Mouse (Mus musculus) lung, postnatal 0 days (tissue): ENCODE measurements at regions not wholly inside any gene's neighbourhood (a gene's known extent, or its start where the extent isn't known, plus 50 kb on each side); places are given as distances from the start of the nearest gene placed in this dataset.

Source experiments
- ATAC-seq: fragments of 200-750 bp; cut with Nextera tagmentation; 2 replicates; pipeline ENCODE4 v1.8.0; 2017; ENCODE audit warnings: moderate library complexity
- DNase-seq: peaks from one replicate; pipeline ENCODE4 v3.0.0-alpha.2; 2016; ENCODE audit warnings: low spot score
- H3K27ac ChIP-seq: fragments of 300-500 bp; sonication (generic); 2 replicates; pipeline ENCODE4 v1.5.1; 2014; ENCODE audit warnings: antibody characterized with exemption, mild to moderate bottlenecking, low read length, mixed read lengths
- H3K27me3 ChIP-seq: fragments of 300-500 bp; sonication (generic); replicated peaks from 2 replicates; pipeline ENCODE4 v1.6.1; 2014; ENCODE audit warnings: low read length, mixed read lengths; ENCODE audit not compliant: insufficient read depth
- H3K36me3 ChIP-seq: fragments of 300-500 bp; sonication (generic); 2 replicates; pipeline ENCODE4 v1.6.1; 2014; ENCODE audit warnings: low read length, mixed read lengths; ENCODE audit not compliant: insufficient read depth
- H3K4me1 ChIP-seq: fragments of 300-500 bp; sonication (generic); 2 replicates; pipeline ENCODE4 v1.6.1; 2014; ENCODE audit warnings: antibody characterized with exemption, low read depth, low read length, mixed read lengths; ENCODE audit not compliant: insufficient read depth
- H3K4me2 ChIP-seq: fragments of 300-500 bp; sonication (generic); replicated peaks from 2 replicates; pipeline ENCODE4 v1.6.1; 2014; ENCODE audit warnings: low read depth, mild to moderate bottlenecking, low read length, moderate library complexity, mixed read lengths
- H3K4me3 ChIP-seq: fragments of 300-500 bp; sonication (generic); 2 replicates; pipeline ENCODE4 v1.5.1; 2014; ENCODE audit warnings: low read depth, low read length
- H3K9ac ChIP-seq: fragments of 300-500 bp; sonication (generic); replicated peaks from 2 replicates; pipeline ENCODE4 v1.6.1; 2014; ENCODE audit warnings: low read depth, mild to moderate bottlenecking
- H3K9me3 ChIP-seq: fragments of 300-500 bp; sonication (generic); 2 replicates; pipeline ENCODE4 v1.6.1; 2016; ENCODE audit warnings: low read length, mixed read lengths
- CTCF ChIP-seq: IDR thresholded peaks from 2 replicates; pipeline ENCODE4 v1.5.1; 2016; ENCODE audit warnings: antibody characterized with exemption, mild to moderate bottlenecking
- EP300 ChIP-seq: IDR thresholded peaks from 2 replicates; pipeline ENCODE4 v1.6.1; 2016; ENCODE audit warnings: antibody characterized with exemption, mild to moderate bottlenecking, control low read depth
- WGBS: fragments of 180-500 bp; shearing (Covaris S2); extraction: QIAGEN DNeasy Blood & Tissue Kit; methylation state at CpG from one replicate; pipeline ENCODE4 v1.1.7; 2014; 5-methylcytosine and 5-hydroxymethylcytosine counted together

- TF ChIP-seq EP300, result peak; percentile 26; the same call in 1 of the 2 replicates
- TF ChIP-seq CTCF, result no peak
- ATAC-seq (no peak), DNase-seq (no peak)
- Histone ChIP-seq H3K9ac (no peak overlapping the region), H3K4me1 (no peaks in the 10 kb centered on the region; the same call in 1 of the 2 replicates), H3K4me2 (no peak overlapping the region), H3K4me3 (no peak overlapping the region), H3K36me3 (no peaks in the 10 kb centered on the region), H3K27ac (peak overlapping the region; percentile 77; the same call in 1 of the 2 replicates), H3K27me3 (no peaks in the 10 kb centered on the region), H3K9me3 (no peaks in the 10 kb centered on the region)
- WGBS, result 12% methylated on average over 1 of the region's 1 CpGs
These were observed 97.9 kb downstream of the Trib2 start for GRCm38 (mm10) chr12:15718827-15719226.

GRCm38 (mm10) chr12:15717989-15718388 lies 98.7 kb downstream of the Trib2 start:
- Histone ChIP-seq H3K4me2 (no peak overlapping the region), H3K27ac (peak overlapping the region; percentile 77), H3K27me3 (no peaks in the 10 kb centered on the region), H3K9ac (no peak overlapping the region), H3K36me3 (no peaks in the 10 kb centered on the region), H3K9me3 (no peaks in the 10 kb centered on the region), H3K4me1 (no peaks in the 10 kb centered on the region; the same call in 1 of the 2 replicates), H3K4me3 (no peak overlapping the region)
- 44% methylated on average over 6 of the region's 6 CpGs for WGBS
- peak; percentile 77 for DNase-seq
- peak; percentile 91 for ATAC-seq
- peak; percentile 30 for TF ChIP-seq CTCF
- TF ChIP-seq EP300, result peak; percentile 94

- no peak overlapping the region for H3K9ac ChIP-seq
- H3K4me1 ChIP-seq, result no peaks in the 10 kb centered on the region; the same call in 1 of the 2 replicates
- DNase-seq (no peak), ATAC-seq (peak; percentile 43; the same call in 1 of the 2 replicates)
- WGBS, result 60% methylated on average over 3 of the region's 3 CpGs
- no peaks in the 10 kb centered on the region for H3K27me3 ChIP-seq
- H3K4me3 ChIP-seq, result no peak overlapping the region
- H3K4me2 ChIP-seq, result no peak overlapping the region
- no peaks in the 10 kb centered on the region for H3K36me3 ChIP-seq
- TF ChIP-seq EP300 (no peak), CTCF (no peak)
- no peaks in the 10 kb centered on the region for H3K9me3 ChIP-seq
- H3K27ac ChIP-seq, result peak overlapping the region; percentile 77
These were observed 99.4 kb downstream of the Trib2 start for GRCm38 (mm10) chr12:15717342-15717741.

- DNase-seq (no peak), ATAC-seq (no peak)
- H3K9ac ChIP-seq, result no peak overlapping the region
- WGBS, result 94% methylated on average over 2 of the region's 2 CpGs
- H3K27ac ChIP-seq, result no peak overlapping the region
- no peaks in the 10 kb centered on the region for H3K36me3 ChIP-seq
- H3K9me3 ChIP-seq, result no peaks in the 10 kb centered on the region
- H3K27me3 ChIP-seq, result no peaks in the 10 kb centered on the region
- H3K4me2 ChIP-seq, result no peak overlapping the region
- no peaks in the 10 kb centered on the region; the same call in 1 of the 2 replicates for H3K4me1 ChIP-seq
- H3K4me3 ChIP-seq, result no peak overlapping the region
- TF ChIP-seq CTCF (no peak), EP300 (no peak)
These were observed 103.1 kb downstream of the Trib2 start for GRCm38 (mm10) chr12:15713623-15714022.

- TF ChIP-seq EP300, result no peak
- no peak for TF ChIP-seq CTCF
- H3K4me2 ChIP-seq, result no peak overlapping the region
- no peak for DNase-seq
- H3K4me1 ChIP-seq, result no peaks in the 10 kb centered on the region
- no peak overlapping the region for H3K27ac ChIP-seq
- H3K9ac ChIP-seq, result no peak overlapping the region
- ATAC-seq, result no peak
- 86% methylated on average over 6 of the region's 6 CpGs for WGBS
- no peaks in the 10 kb centered on the region for H3K36me3 ChIP-seq
- no peaks in the 10 kb centered on the region for H3K27me3 ChIP-seq
- no peaks in the 10 kb centered on the region for H3K9me3 ChIP-seq
- H3K4me3 ChIP-seq, result no peak overlapping the region
These were observed 109.1 kb downstream of the Trib2 start for GRCm38 (mm10) chr12:15707570-15708095.

- TF ChIP-seq EP300, result peak; percentile 98
- TF ChIP-seq CTCF, result peak; percentile 44
- Histone ChIP-seq H3K36me3 (no peaks in the 10 kb centered on the region), H3K4me2 (no peak overlapping the region), H3K27ac (no peak overlapping the region; the same call in 1 of the 2 replicates), H3K27me3 (no peaks in the 10 kb centered on the region), H3K9ac (no peak overlapping the region), H3K4me3 (no peak overlapping the region), H3K9me3 (no peaks in the 10 kb centered on the region), H3K4me1 (no peaks in the 10 kb centered on the region)
- WGBS, result 16% methylated on average over 5 of the region's 5 CpGs
- DNase-seq (peak; percentile 95), ATAC-seq (peak; percentile 94)
These were observed 112.3 kb downstream of the Trib2 start for GRCm38 (mm10) chr12:15704412-15704811.
